Mouse (Mus musculus): ENCODE data around the gene Slc24a1.

- TF ChIP-seq CTCF (IDR thresholded peaks at IDR 0.05; ENCODE audit: borderline replicate concordance, insufficient read depth, low read length): no peak
- no peak for TF ChIP-seq POLR2A (IDR thresholded peaks at IDR 0.05; ENCODE audit: low read depth, low read length)
These were observed at the start of gene Slc24a1 for GRCm38 (mm10) chr9:64951161-64951657.

Data from embryonic fibroblast, embryonic 13.5 days (primary cell).